ENCODE assay signal across 28 mouse cellular contexts in genomic region chr10:120197061-120197835, GRCm38 (mm10). TPM values are rescaled to one million over a fixed set of nuclear protein-coding genes. Genes with fewer than 3 reads are reported as not detected.
DNase-seq lines count a peak whose midpoint lies in the region; ATAC-seq and TF ChIP-seq lines count a peak whose summit lies in the region.
"Had no signal": no experiment of that assay in that cellular context is flagged by ENCODE, and none has a peak within 500 bp of the region (broad histone marks: within the 10 kb centered on the region; RNA-seq: fewer than 3 reads in every experiment).

No protein-coding gene starts in this region.

- TF ChIP-seq CTCF in olfactory bulb, adult 2 months (IDR thresholded peaks at IDR 0.05; ENCODE audit: insufficient read depth, low read depth, low read length): no peak

- TF ChIP-seq POLR2A in olfactory bulb, adult 2 months (IDR thresholded peaks at IDR 0.05; ENCODE audit: insufficient read depth, low read depth, low read length): no peak

- DNase-seq in left cerebral cortex, adult 9 months (ENCODE audit: low spot score in 2 of 2): peak; percentile 14 to 38
- no peak for DNase-seq in left cerebral cortex, postnatal 4 days
- DNase-seq in spleen, postnatal 4 days (ENCODE audit: low spot score in 2 of 2): no peak
- DNase-seq in thymus, postnatal 4 days: no peak
- no peak for DNase-seq in spleen, postnatal 10 days (ENCODE audit: low spot score in 2 of 2)
- DNase-seq: adrenal gland, postnatal 36 days; cerebellum, adult 11 months; cerebellum, adult 9-11 months; gastrocnemius, adult 2 months; heart, postnatal 10 days; kidney, postnatal 4 days; liver; lung, postnatal 36 days; spleen, adult 18-20 months; thymus, postnatal 25 days had no signal

- H3K27ac ChIP-seq in olfactory bulb, adult 2 months (ENCODE audit: insufficient read depth, low read depth, low read length): peak overlapping the region; percentile 69
- H3K27ac ChIP-seq: forebrain, embryonic 10.5 days; gastrocnemius, adult 2 months; hindbrain, postnatal 0 days; kidney, embryonic 15.5 days; left cerebral cortex, adult 2 months; limb, embryonic 10.5 days; liver, embryonic 15.5 days; lung, embryonic 15.5 days; midbrain, embryonic 15.5 days had no signal

- H3K4me1 ChIP-seq in olfactory bulb, adult 2 months (ENCODE audit: control insufficient read depth, insufficient read depth, low read length): peaks cover 13% of the 10 kb centered on the region

- no peak overlapping the region for H3K4me3 ChIP-seq in olfactory bulb, adult 2 months (ENCODE audit: insufficient read depth, low read depth, low read length)
- H3K4me3 ChIP-seq: forebrain, embryonic 10.5 days; gastrocnemius, adult 2 months; kidney, embryonic 15.5 days; left cerebral cortex, adult 2 months; limb, embryonic 10.5 days; liver, embryonic 15.5 days; lung, embryonic 15.5 days; midbrain, embryonic 15.5 days had no signal

- peak; percentile 16 for ATAC-seq in CD4-positive, CD25-positive, alpha-beta regulatory T cell, adult 4 months
- ATAC-seq in inflammation-experienced regulatory T-cells, adult 6 months: peak; percentile 21
- ATAC-seq: forebrain, embryonic 16.5 days; hindbrain, postnatal 0 days; intestine, postnatal 0 days; midbrain, embryonic 15.5 days had no signal

- intact Hi-C loops in left cerebral cortex, postnatal 4 days (cut with DNase I): no loop called here

- WGBS in olfactory bulb, adult 2 months: 47% methylated on average over 14 of the region's 14 CpGs

RNA-seq across cellular contexts. Expression of gene Tmbim4, which starts 4.1 kb away (rescaled TPM):
- total RNA-seq in left cerebral cortex, postnatal 4 days (2021): 10 to 100 TPM; 41.2 to 46.1 TPM
- polyA plus RNA-seq in CD4-positive, CD25-positive, alpha-beta regulatory T cell, adult 4 months (2017; shearing (Covaris generic)): 100 to 1,000 TPM; 129 to 132 TPM
- polyA plus RNA-seq in inflammation-experienced regulatory T-cells, adult 6 months (2017; shearing (Covaris generic)): 100 to 1,000 TPM; 122 to 164 (median 132) TPM
- polyA plus RNA-seq in olfactory bulb, adult 2 months (2012; ENCODE audit: insufficient read depth, insufficient read length, low replicate concordance, missing spikeins): not detected in 2 replicates

RNA-seq across cellular contexts. Expression of gene Irak3, which starts 4.7 kb away (rescaled TPM):
- under 1 TPM; 0.44 to 0.52 TPM for total RNA-seq in left cerebral cortex, postnatal 4 days (2021)
- polyA plus RNA-seq in CD4-positive, CD25-positive, alpha-beta regulatory T cell, adult 4 months (2017; shearing (Covaris generic)): 1 to 10 TPM; 3.9 to 4.5 TPM
- 1 to 10 TPM in 1 of 3 experiments, under 1 TPM in 2; 0.54 to 2.1 (median 0.65) TPM for polyA plus RNA-seq in inflammation-experienced regulatory T-cells, adult 6 months (2017; shearing (Covaris generic))
- polyA plus RNA-seq in olfactory bulb, adult 2 months (2012; ENCODE audit: insufficient read depth, insufficient read length, low replicate concordance, missing spikeins): not detected in 2 replicates
- total RNA-seq: hindbrain, postnatal 0 days had no signal

RNA-seq across cellular contexts. Expression of gene Llph, which starts 29.6 kb away (rescaled TPM):
- total RNA-seq in left cerebral cortex, postnatal 4 days (2021): 10 to 100 TPM; 14.1 to 17.2 TPM
- polyA plus RNA-seq in CD4-positive, CD25-positive, alpha-beta regulatory T cell, adult 4 months (2017; shearing (Covaris generic)): 10 to 100 TPM; 56.9 to 77.4 TPM
- 10 to 100 TPM; 69.8 to 87.7 (median 80.8) TPM for polyA plus RNA-seq in inflammation-experienced regulatory T-cells, adult 6 months (2017; shearing (Covaris generic))
- polyA plus RNA-seq in olfactory bulb, adult 2 months (2012; ENCODE audit: insufficient read depth, insufficient read length, low replicate concordance, missing spikeins): not detected in 2 replicates

Comparison
In these comparisons a context has a peak if more than half of its experiments do, and no peak if none do; other contexts are left out.
1. DNase-seq: peak in left cerebral cortex, adult 9 months (2 of 2); none in left cerebral cortex, postnatal 4 days (single experiment), spleen, postnatal 4 days (0 of 2), thymus, postnatal 4 days (single experiment) and spleen, postnatal 10 days (0 of 2).
2. RNA of gene Tmbim4, which starts 4.1 kb away (polyA plus RNA-seq): 129 to 132 TPM in CD4-positive, CD25-positive, alpha-beta regulatory T cell, adult 4 months and 122 to 164 TPM in inflammation-experienced regulatory T-cells, adult 6 months; not detected in olfactory bulb, adult 2 months; every median in the first group is over 100 times any median in the second.
3. RNA of gene Llph, which starts 29.6 kb away (polyA plus RNA-seq): 69.8 to 87.7 TPM in inflammation-experienced regulatory T-cells, adult 6 months and 56.9 to 77.4 TPM in CD4-positive, CD25-positive, alpha-beta regulatory T cell, adult 4 months; not detected in olfactory bulb, adult 2 months; every median in the first group is over 10 times any median in the second.